Mouse (Mus musculus): ENCODE measurements around the gene Pgpep1l.

Pgpep1l gene

GRCm38 (mm10) chr7:68259523-68260081, 4.4 kb downstream of the Pgpep1l start:
- no peak for DNase-seq

- no peak for DNase-seq
Observed at GRCm38 (mm10) chr7:68258326-68259150, 5.5 kb downstream of the Pgpep1l start.

- DNase-seq: no peak
Observed at GRCm38 (mm10) chr7:68257767-68258166, 6.3 kb downstream of the Pgpep1l start.

GRCm38 (mm10) chr7:68250902-68251301, 13.1 kb downstream of the Pgpep1l start:
- DNase-seq: no peak

GRCm38 (mm10) chr7:68250411-68250810, 13.6 kb downstream of the Pgpep1l start:
- no peak for DNase-seq

GRCm38 (mm10) chr7:68246249-68246648, 17.8 kb downstream of the Pgpep1l start:
- no peak for DNase-seq

GRCm38 (mm10) chr7:68245681-68246080, 18.4 kb downstream of the Pgpep1l start:
- no peak for DNase-seq

GRCm38 (mm10) chr7:68241205-68241604, 22.8 kb downstream of the Pgpep1l start:
- DNase-seq: no peak

- no peak for DNase-seq
Observed at GRCm38 (mm10) chr7:68239220-68239827, 24.7 kb downstream of the Pgpep1l start.

- no peak for DNase-seq
Observed at GRCm38 (mm10) chr7:68236817-68237216, 27.2 kb downstream of the Pgpep1l start.

GRCm38 (mm10) chr7:68233619-68234223, 30.3 kb downstream of the Pgpep1l start:
- peak in 1 of 2 experiments; percentile 16 for DNase-seq

GRCm38 (mm10) chr7:68232521-68232920, 31.5 kb downstream of the Pgpep1l start:
- no peak for DNase-seq

GRCm38 (mm10) chr7:68230831-68231230, 33.2 kb downstream of the Pgpep1l start:
- DNase-seq: no peak

GRCm38 (mm10) chr7:68228491-68228890, 35.5 kb downstream of the Pgpep1l start:
- DNase-seq: no peak

- no peak for DNase-seq
Observed at GRCm38 (mm10) chr7:68227621-68228020, 36.4 kb downstream of the Pgpep1l start.

GRCm38 (mm10) chr7:68227021-68227420, 37.0 kb downstream of the Pgpep1l start:
- DNase-seq: no peak

GRCm38 (mm10) chr7:68225427-68226054, 38.5 kb downstream of the Pgpep1l start:
- DNase-seq: no peak

GRCm38 (mm10) chr7:68224006-68224405, 40.0 kb downstream of the Pgpep1l start:
- no peak for DNase-seq

GRCm38 (mm10) chr7:68223356-68223808, 40.7 kb downstream of the Pgpep1l start:
- peak in 1 of 2 experiments; percentile 17 for DNase-seq

GRCm38 (mm10) chr7:68221677-68222230, 42.3 kb downstream of the Pgpep1l start:
- DNase-seq: no peak

- no peak for DNase-seq
Observed at GRCm38 (mm10) chr7:68218879-68219278, 45.2 kb downstream of the Pgpep1l start.

GRCm38 (mm10) chr7:68215522-68216070, 48.4 kb downstream of the Pgpep1l start:
- DNase-seq: peak; percentile 33 to 52
